Mouse (Mus musculus): Measurements from ENCODE around the gene Pak1ip1. TPM values are rescaled to one million over a fixed set of nuclear protein-coding genes. Genes with fewer than 3 reads are reported as not detected.
"Not testable (repeated sequence)": the region's sequence is repeated elsewhere in the genome, so short reads cannot be mapped to it uniquely, and the experiment has no call there.

The Pak1ip1 gene
- polyA plus RNA-seq, 1 experiment from 2014 or later = 55.5 TPM

DNA sequence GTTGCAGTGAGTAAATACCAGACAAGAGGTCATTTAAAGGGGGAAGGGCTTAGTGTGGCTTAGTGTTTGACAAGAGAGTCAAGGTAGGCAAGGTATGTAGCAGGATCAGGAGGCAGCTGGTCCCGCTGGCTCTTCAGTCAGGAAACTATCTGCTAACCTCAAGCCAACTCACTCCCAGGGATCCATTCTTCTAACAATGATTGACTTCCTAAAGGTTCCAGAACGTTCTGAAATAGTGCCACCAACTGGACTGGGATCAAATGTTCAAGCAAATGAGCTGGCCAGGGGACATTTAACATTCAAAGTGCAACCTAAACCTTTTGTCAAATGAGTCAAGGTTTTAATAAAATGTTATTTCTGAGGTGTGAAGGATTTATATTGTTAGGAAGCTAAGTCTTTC lies 21.5 kb upstream of the Pak1ip1 start:
- 60% methylated on average over 2 of the region's 2 CpGs for WGBS
- Histone ChIP-seq H3K9ac (no peak overlapping the region), H3K4me2 (no peak overlapping the region), H3K4me3 (no peak overlapping the region), H3K27ac (peak overlapping the region; percentile 24; the same call in 1 of the 2 replicates), H3K27me3 (no peaks in the 10 kb centered on the region), H3K36me3 (no peaks in the 10 kb centered on the region), H3K4me1 (no peaks in the 10 kb centered on the region), H3K9me3 (no peaks in the 10 kb centered on the region)
- ATAC-seq (ENCODE audit: insufficient number of reproducible peaks, low FRiP score, low TSS enrichment, low read depth) = no peak

DNA sequence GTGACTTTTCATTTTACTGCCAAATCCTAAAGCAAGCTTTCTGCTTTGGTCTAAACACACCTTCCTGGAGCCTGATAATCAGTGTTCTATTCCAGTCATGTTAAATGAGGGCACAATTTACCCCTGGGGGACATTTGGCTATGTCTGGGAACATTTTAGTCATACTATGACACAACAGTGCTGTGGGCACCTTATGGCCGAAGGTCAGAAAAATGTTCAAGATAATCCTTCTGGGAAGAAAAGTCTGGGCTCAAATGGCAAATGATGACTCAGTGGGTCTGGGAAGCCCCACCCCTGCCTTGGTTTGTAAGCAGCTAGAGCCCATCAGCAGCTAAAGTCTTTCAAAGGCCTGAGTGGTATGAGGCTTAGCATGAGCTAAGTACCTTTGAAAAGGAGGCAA lies 18.1 kb upstream of the Pak1ip1 start:
- Histone ChIP-seq H3K36me3 (no peaks in the 10 kb centered on the region), H3K4me3 (no peak overlapping the region), H3K27me3 (no peaks in the 10 kb centered on the region), H3K4me1 (no peaks in the 10 kb centered on the region), H3K9me3 (no peaks in the 10 kb centered on the region), H3K4me2 (no peak overlapping the region), H3K9ac (no peak overlapping the region), H3K27ac (no peak overlapping the region)
- WGBS = 86% methylated on average over 1 of the region's 1 CpGs
- no peak for ATAC-seq (ENCODE audit: insufficient number of reproducible peaks, low FRiP score, low TSS enrichment, low read depth)

DNA sequence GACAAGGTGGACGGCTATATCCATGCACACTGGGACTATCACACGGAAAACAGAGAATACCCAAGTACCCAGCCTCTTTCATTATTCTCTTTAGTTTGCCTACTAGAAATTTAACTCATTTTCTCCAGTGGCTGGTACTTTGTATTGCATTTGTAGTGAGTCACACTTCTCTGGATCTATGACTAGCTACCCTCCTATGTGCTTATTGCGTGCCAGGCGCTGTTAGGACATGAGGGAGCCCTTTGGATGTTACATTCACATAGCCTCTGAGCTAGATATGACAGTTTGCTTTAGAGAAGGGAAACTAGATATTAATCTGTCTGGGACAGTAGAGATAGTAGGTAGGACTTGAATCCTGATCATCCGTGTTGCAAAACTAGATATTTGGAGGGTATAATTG lies 14.7 kb upstream of the Pak1ip1 start:
- ATAC-seq (ENCODE audit: insufficient number of reproducible peaks, low FRiP score, low TSS enrichment, low read depth) = no peak
- Histone ChIP-seq H3K4me1 (no peaks in the 10 kb centered on the region), H3K4me2 (no peak overlapping the region), H3K9me3 (no peaks in the 10 kb centered on the region), H3K9ac (no peak overlapping the region), H3K27ac (no peak overlapping the region), H3K4me3 (no peak overlapping the region), H3K27me3 (no peaks in the 10 kb centered on the region), H3K36me3 (no peaks in the 10 kb centered on the region)
- 93% methylated on average over 5 of the region's 5 CpGs for WGBS

DNA sequence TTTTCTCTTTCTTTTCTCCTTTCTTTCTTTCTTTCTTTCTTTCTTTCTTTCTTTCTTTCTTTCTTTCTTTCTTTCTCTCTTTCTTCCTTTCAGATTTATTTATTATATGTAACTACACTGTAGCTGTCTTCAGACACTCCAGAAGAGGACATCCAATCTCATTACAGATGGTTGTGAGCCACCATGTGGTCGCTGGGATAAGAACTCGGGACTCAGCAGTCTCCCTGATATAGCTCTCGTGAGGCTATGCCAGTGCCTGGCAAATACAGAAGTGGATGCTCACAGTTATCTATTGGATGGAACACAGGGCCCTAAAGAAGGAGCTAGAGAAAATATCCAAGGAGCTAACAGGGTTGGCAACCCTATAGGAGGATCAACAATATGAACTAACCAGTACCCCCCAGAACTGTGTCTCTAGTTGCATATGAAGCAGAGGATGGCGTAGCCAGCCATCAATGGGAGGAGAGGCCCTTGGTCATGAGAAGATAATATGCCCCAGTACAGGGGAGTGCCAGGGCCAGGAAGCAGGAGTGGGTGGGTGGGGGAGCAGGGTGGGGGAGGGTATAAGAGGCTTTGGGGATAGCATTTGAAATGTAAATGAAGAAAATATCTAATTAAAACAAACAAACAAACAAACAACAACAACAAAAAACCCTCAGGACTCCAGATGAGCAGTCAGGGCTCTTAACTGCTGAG lies 13.1 kb upstream of the Pak1ip1 start:
- H3K4me2 ChIP-seq; H3K4me3 ChIP-seq; H3K27me3 ChIP-seq; H3K9me3 ChIP-seq; H3K36me3 ChIP-seq; H3K9ac ChIP-seq; ATAC-seq (ENCODE audit: insufficient number of reproducible peaks, low FRiP score, low TSS enrichment, low read depth); H3K27ac ChIP-seq; H3K4me1 ChIP-seq: not testable (repeated sequence)
- WGBS = 70% methylated on average over 4 of the region's 4 CpGs

DNA sequence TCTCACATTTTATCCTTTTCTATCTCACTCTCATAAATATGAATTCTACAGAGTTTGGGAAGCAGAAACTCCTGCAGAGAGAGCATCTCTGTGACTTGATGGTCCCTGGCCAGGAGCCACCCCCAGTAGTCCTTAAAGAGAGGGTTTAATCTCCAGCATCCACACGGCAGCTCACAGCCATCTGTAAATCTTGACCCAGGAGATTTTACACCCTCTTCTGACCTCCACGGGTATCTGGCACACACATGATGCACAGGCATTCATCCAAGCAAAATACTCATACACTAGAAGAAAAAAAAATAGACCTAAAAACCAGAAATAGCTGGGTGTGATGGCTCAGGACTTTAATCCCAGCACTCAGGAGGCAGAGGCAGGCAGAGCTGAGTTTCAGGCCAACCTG lies 12.4 kb upstream of the Pak1ip1 start:
- Histone ChIP-seq H3K9ac (no peak overlapping the region), H3K27me3 (no peaks in the 10 kb centered on the region), H3K4me3 (no peak overlapping the region), H3K4me2 (no peak overlapping the region), H3K4me1 (no peaks in the 10 kb centered on the region), H3K36me3 (no peaks in the 10 kb centered on the region), H3K27ac (no peak overlapping the region), H3K9me3 (no peaks in the 10 kb centered on the region)
- no peak for ATAC-seq (ENCODE audit: insufficient number of reproducible peaks, low FRiP score, low TSS enrichment, low read depth)
- 59% methylated on average over 2 of the region's 2 CpGs for WGBS

DNA sequence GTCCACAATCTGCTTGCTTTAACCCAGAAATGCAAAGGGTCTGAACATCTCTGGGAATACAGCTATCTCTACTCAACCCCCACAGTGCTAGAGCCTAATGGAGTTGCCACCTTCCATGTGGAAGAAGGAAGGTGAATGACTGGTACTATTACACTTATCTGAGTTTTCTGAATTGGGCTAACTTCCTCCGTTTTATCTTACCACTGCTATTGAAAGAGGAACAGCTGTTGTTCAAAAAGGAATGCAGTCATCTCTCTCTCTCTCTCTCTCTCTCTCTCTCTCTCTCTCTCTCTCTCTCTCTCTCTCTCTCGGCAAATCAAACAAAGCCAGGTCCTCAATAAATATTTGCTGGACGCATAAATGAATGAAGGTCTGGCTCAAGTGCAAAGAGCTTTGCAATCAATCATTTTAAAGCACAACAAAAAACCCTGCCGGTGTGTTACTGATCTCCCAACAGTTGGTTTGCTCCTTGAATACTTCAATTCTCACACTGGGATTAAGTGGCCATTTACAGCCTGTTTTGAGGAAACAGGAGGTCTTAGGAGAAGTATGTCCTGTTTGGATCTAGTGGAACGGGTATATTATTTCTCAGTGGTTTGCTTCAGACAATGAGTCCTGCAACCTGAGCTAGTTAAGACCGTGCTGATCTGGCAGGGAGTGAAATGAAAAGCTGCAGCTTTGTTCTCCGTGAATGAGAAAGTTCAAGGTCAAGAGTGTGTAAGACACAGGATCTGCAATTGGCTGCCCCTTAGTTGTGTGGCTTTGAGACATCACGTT lies 6.1 kb upstream of the Pak1ip1 start:
- no peak overlapping the region for H3K27ac ChIP-seq
- no peaks in the 10 kb centered on the region for H3K9me3 ChIP-seq
- no peaks in the 10 kb centered on the region for H3K4me1 ChIP-seq
- H3K4me3 ChIP-seq = no peak overlapping the region
- 30% methylated on average over 8 of the region's 8 CpGs for whole genome bisulfite sequencing
- H3K4me2 ChIP-seq = no peak overlapping the region
- ATAC-seq (ENCODE audit: insufficient number of reproducible peaks, low FRiP score, low TSS enrichment, low read depth) = no peak
- no peaks in the 10 kb centered on the region for H3K36me3 ChIP-seq
- no peaks in the 10 kb centered on the region for H3K27me3 ChIP-seq
- no peak overlapping the region for H3K9ac ChIP-seq

DNA sequence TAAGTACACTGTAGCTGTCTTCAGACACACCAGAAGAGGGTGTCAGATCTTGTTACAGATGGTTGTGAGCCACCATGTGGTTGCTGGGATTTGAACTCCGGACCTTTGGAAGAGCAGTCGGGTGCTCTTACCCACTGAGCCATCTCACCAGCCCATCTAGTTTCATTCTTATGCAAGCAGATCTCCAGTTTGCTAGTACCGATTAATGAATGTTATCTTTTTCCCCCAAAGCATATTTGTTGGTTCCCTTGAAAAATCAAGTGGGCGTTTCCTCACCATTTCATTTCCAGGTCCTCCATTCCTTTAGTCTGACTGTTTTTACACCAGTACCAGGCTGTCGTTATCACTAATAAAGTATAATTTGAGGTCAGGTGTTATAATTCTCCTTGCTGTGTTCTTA lies 2.3 kb upstream of the Pak1ip1 start:
- 87% methylated on average over 5 of the region's 5 CpGs for WGBS
- H3K4me3 ChIP-seq; ATAC-seq (ENCODE audit: insufficient number of reproducible peaks, low FRiP score, low TSS enrichment, low read depth); H3K27me3 ChIP-seq; H3K4me2 ChIP-seq; H3K36me3 ChIP-seq; H3K9ac ChIP-seq; H3K9me3 ChIP-seq; H3K27ac ChIP-seq: not testable (repeated sequence)
- peaks cover 16% of the 10 kb centered on the region; the same call in 1 of the 2 replicates for H3K4me1 ChIP-seq

DNA sequence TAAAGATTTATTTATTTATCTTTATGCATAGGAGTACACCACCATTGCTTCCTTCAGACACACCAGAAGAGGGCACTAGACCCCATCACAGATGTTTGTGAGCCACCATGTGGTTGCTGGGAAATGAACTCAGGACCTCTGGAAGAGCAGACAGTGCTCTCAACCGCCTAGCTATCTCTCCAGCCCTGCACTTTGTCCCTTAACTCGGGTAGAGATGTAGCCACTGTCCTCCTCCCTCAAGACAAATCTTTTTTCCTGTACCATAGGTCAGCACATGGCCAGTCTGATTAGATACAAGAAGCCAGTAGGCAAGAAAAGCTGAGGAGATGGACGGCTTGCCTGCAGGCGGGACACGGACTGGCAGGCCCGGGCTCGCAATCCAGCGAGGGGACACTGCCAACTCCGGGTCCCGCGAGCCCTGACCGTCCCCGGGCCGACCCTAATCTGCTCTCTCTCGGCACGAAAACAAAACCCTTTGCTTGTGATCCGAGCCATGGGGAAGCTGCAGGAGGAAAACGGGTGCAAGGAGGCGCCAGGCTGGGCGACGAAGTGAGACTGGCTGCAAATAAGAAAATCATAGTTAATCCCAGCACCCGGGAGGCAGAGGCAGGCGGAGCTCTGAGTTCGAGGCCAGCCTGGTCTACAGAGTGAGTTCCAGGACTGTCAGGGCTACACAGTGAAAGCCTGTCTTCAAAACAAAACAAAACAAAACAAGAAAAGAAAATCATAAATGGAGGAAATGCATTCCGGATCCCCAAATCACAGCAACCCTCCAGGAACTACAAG lies 490 bp upstream of the Pak1ip1 start:
- Histone ChIP-seq H3K9ac (peak overlapping the region; percentile 89), H3K9me3 (no peaks in the 10 kb centered on the region), H3K27me3 (no peaks in the 10 kb centered on the region), H3K4me3 (peak overlapping the region; percentile 97), H3K36me3 (peaks cover 11% of the 10 kb centered on the region), H3K4me2 (peak overlapping the region; percentile 87), H3K4me1 (peaks cover 16% of the 10 kb centered on the region; the same call in 1 of the 2 replicates), H3K27ac (peak overlapping the region; percentile 100)
- ATAC-seq (ENCODE audit: insufficient number of reproducible peaks, low FRiP score, low TSS enrichment, low read depth) = no peak
- WGBS = under 1% methylated on average over 25 of the region's 25 CpGs

DNA sequence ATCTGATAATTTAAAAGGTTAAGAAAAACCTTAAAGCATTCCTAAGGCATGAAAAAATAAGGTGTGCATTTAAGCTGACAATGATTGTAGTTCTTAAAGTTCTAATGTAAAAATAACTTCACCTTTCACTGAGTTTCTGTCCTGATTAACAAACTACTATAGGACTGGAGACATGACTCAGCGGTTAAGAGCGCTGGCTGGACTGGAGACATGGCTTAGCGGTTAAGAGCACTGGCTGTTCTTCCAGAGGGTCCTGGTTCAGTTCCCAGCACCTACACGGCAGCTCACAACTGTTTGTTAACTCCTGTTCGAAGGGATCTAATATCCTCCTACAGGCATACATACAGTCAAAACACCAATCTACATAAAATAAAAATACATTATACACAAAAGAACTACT lies 1.2 kb downstream of the Pak1ip1 start:
- no peaks in the 10 kb centered on the region for H3K9me3 ChIP-seq
- no peaks in the 10 kb centered on the region for H3K27me3 ChIP-seq
- peak overlapping the region; percentile 97 for H3K4me3 ChIP-seq
- no peak overlapping the region for H3K27ac ChIP-seq
- peaks cover 27% of the 10 kb centered on the region for H3K36me3 ChIP-seq
- H3K4me2 ChIP-seq = peak overlapping the region; percentile 87
- 86% methylated on average over 5 of the region's 5 CpGs for WGBS
- no peak overlapping the region for H3K9ac ChIP-seq
- peaks cover 16% of the 10 kb centered on the region; the same call in 1 of the 2 replicates for H3K4me1 ChIP-seq
- ATAC-seq (ENCODE audit: insufficient number of reproducible peaks, low FRiP score, low TSS enrichment, low read depth) = no peak

DNA sequence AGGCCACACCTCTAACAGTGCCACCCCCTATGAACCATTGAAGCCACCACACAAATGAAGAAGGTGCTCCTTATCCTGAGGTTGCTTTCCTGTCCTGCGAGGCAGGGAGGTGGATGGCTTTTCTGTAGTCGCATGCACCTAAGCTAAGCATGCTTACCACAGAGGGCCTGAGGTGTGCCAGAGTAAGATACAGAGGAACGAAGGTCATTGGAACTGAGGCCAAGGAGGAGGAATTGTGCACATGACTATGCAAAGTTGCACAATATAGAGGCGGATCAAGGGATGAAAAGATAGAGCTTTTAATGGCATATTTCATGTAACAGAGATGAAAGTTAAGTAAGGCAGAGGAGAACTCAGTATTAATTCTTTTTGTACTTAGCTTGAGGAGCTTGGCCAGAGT lies 5.4 kb downstream of the Pak1ip1 start:
- ATAC-seq (ENCODE audit: insufficient number of reproducible peaks, low FRiP score, low TSS enrichment, low read depth) = no peak
- H3K9ac ChIP-seq = no peak overlapping the region
- no peaks in the 10 kb centered on the region for H3K27me3 ChIP-seq
- no peak overlapping the region for H3K4me2 ChIP-seq
- H3K9me3 ChIP-seq = no peaks in the 10 kb centered on the region
- peaks cover 9% of the 10 kb centered on the region; the same call in 1 of the 2 replicates for H3K4me1 ChIP-seq
- H3K4me3 ChIP-seq = no peak overlapping the region
- no peak overlapping the region for H3K27ac ChIP-seq
- WGBS = 90% methylated on average over 4 of the region's 4 CpGs
- peaks cover 69% of the 10 kb centered on the region for H3K36me3 ChIP-seq

DNA sequence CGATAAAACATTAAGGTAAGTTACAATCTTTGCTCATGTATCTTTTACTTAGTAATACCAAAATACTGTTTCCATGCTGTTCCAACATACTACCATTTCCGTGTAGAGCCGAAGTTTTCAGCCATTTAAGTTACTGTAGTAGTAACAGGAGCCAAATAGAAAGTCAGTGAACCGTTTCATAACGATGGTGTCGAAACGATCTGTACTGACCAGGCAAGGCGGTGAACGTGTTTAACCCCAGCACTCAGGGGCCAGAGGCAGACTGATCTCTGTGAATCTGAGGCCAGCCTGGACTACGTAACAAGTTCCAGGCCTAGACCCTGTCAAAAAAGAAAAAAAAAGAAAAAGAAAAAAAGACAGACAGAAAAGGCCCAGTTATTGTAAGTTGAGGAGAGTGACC lies 7.4 kb downstream of the Pak1ip1 start:
- Histone ChIP-seq H3K27me3 (no peaks in the 10 kb centered on the region), H3K4me2 (no peak overlapping the region), H3K4me1 (no peaks in the 10 kb centered on the region), H3K4me3 (no peak overlapping the region), H3K36me3 (peaks cover 88% of the 10 kb centered on the region), H3K27ac (no peak overlapping the region), H3K9ac (no peak overlapping the region), H3K9me3 (no peaks in the 10 kb centered on the region)
- ATAC-seq (ENCODE audit: insufficient number of reproducible peaks, low FRiP score, low TSS enrichment, low read depth) = no peak
- WGBS = 92% methylated on average over 10 of the region's 10 CpGs

DNA sequence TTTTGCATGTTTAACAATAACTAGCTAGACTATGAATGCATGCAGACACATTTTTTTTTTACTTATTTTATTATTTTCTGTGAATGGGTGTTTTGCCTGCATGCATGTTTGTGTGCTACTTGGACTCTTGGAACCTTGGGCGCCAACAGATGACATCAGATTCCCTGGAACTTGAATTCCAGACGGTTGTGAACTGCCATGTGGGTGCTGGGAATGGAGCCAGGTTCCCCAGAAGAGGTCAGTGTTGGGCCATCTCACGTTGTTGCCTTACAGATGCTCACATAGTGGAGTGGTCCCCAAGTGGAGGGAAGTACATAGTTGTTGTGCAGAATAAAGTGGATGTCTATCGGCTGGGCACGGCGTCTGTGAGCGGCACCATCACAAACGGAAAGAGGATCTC lies 8.1 kb downstream of the Pak1ip1 start:
- no peak for ATAC-seq (ENCODE audit: insufficient number of reproducible peaks, low FRiP score, low TSS enrichment, low read depth)
- Histone ChIP-seq H3K4me3 (no peak overlapping the region), H3K9me3 (no peaks in the 10 kb centered on the region), H3K4me1 (no peaks in the 10 kb centered on the region), H3K27ac (no peak overlapping the region), H3K9ac (no peak overlapping the region), H3K4me2 (no peak overlapping the region), H3K27me3 (no peaks in the 10 kb centered on the region), H3K36me3 (peaks cover 89% of the 10 kb centered on the region)
- WGBS = 83% methylated on average over 8 of the region's 8 CpGs
